8 mouse cellular contexts compared by ENCODE assay signal in the genomic region with DNA sequence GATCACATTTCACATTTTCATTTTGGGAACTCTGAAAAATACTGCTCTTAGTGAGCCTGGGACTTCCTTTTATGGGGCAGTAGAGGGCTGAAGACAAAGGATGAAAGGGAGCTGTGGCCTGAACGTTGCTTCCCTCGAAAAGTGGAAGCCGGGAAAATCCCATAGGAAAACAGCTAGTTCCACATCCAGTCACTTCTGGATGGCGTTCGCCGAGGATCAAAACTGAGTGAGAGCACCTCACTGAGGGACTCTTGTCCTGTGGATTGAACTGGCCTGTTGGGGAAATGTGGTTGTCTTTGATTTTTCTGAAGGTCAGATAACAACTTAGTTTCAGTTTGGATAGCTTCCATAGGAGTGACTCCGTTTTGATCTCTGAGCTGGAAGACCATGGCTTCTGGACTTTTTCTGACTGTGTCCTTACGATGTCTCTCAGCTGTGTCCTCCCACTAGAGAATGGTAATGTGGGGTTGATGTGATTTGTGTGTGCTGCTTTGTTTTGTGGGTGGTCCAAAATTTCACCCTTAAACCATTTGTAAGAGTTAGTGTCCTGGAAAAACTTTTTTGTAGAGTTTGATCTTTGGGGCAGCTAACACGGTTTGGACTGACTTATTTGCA. TPM values are rescaled to one million over a fixed set of nuclear protein-coding genes. Genes with fewer than 3 reads are reported as not detected.
DNase-seq lines count a peak whose midpoint lies in the region; ATAC-seq and TF ChIP-seq lines count a peak whose summit lies in the region.
"Had no signal": no experiment of that assay in that cellular context is flagged by ENCODE, and none has a peak within 500 bp of the region (broad histone marks: within the 10 kb centered on the region; RNA-seq: fewer than 3 reads in every experiment).

No protein-coding gene starts in this region.

- peaks cover 8% of the 10 kb centered on the region; the same call in 1 of the 2 replicates for H3K9me3 ChIP-seq in embryonic facial prominence, embryonic 14.5 days (ENCODE audit: control insufficient read depth, low read length)
- peaks cover 10% of the 10 kb centered on the region; the same call in 1 of the 2 replicates for H3K9me3 ChIP-seq in hindbrain, embryonic 12.5 days (replicated peaks)
- H3K9me3 ChIP-seq in midbrain, embryonic 16.5 days (replicated peaks; ENCODE audit: control insufficient read depth, low read length, poor library complexity, severe bottlenecking) = no peaks in the 10 kb centered on the region; the same call in 1 of the 2 replicates

- H3K4me2 ChIP-seq in embryonic facial prominence, embryonic 14.5 days (ENCODE audit: low read depth, low read length) = peak overlapping the region; percentile 96; the same call in 1 of the 2 replicates
- H3K4me2 ChIP-seq in hindbrain, embryonic 12.5 days (replicated peaks) = peak overlapping the region; percentile 56; the same call in 1 of the 2 replicates
- peak overlapping the region; percentile 60; the same call in 1 of the 2 replicates for H3K4me2 ChIP-seq in midbrain, embryonic 16.5 days (ENCODE audit: low read length)

- H3K27ac ChIP-seq in liver, adult 2 months (replicated peaks; ENCODE audit: insufficient read depth, low read depth, low read length) = peak overlapping the region; percentile 58
- no peak overlapping the region for H3K27ac ChIP-seq in embryonic facial prominence, embryonic 14.5 days (replicated peaks; ENCODE audit: low read depth, low read length)
- H3K27ac ChIP-seq in hindbrain, embryonic 12.5 days = no peak overlapping the region
- H3K27ac ChIP-seq in midbrain, embryonic 16.5 days (ENCODE audit: low read length) = no peak overlapping the region

- peak overlapping the region; percentile 1; the same call in 1 of the 2 replicates for H3K9ac ChIP-seq in liver, adult 2 months (ENCODE audit: low read depth, low read length)
- H3K9ac ChIP-seq in embryonic facial prominence, embryonic 14.5 days (ENCODE audit: low read depth, low read length) = no peak overlapping the region
- no peak overlapping the region for H3K9ac ChIP-seq in hindbrain, embryonic 12.5 days
- H3K9ac ChIP-seq in midbrain, embryonic 16.5 days (ENCODE audit: low read depth, low read length) = no peak overlapping the region

- no peak for ATAC-seq in embryonic facial prominence, embryonic 14.5 days (ENCODE audit: low read depth)
- no peak for ATAC-seq in hindbrain, embryonic 12.5 days (ENCODE audit: low FRiP score)
- no peak for ATAC-seq in midbrain, embryonic 16.5 days

- H3K4me3 ChIP-seq in liver, adult 2 months (ENCODE audit: insufficient read depth, low read depth, low read length) = peak overlapping the region; percentile 28; the same call in 1 of the 2 replicates
- peak overlapping the region; percentile 87; the same call in 1 of the 2 replicates for H3K4me3 ChIP-seq in embryonic facial prominence, embryonic 14.5 days (ENCODE audit: low read depth, low read length)
- H3K4me3 ChIP-seq in hindbrain, embryonic 12.5 days = peak overlapping the region; percentile 88; the same call in 1 of the 2 replicates
- no peak overlapping the region for H3K4me3 ChIP-seq in midbrain, embryonic 16.5 days (ENCODE audit: low read depth, low read length)

- TF ChIP-seq POLR2A in liver, adult 2 months (IDR thresholded peaks at IDR 0.05; ENCODE audit: extremely low read depth, insufficient read depth, low read length) = no peak

- peak; percentile 63 for DNase-seq in liver, adult 2 months (ENCODE audit: extremely low read depth, low read depth, low spot score)
- DNase-seq in liver = no peak
- no peak for DNase-seq in embryonic facial prominence, embryonic 14.5 days (ENCODE audit: low spot score)
- no peak for DNase-seq in layer of hippocampus, postnatal 14 days (ENCODE audit: low spot score in 2 of 2)
- no peak for DNase-seq in cerebellum, postnatal 36 days

- no peak for TF ChIP-seq CTCF in liver, adult 2 months (IDR thresholded peaks at IDR 0.05; ENCODE audit: low read depth, low read length)

- H3K79me2 ChIP-seq in liver, adult 2 months (ENCODE audit: control insufficient read depth, insufficient read depth, low read length) = peaks cover 37% of the 10 kb centered on the region

- H3K4me1 ChIP-seq in liver, adult 2 months (ENCODE audit: control insufficient read depth, insufficient read depth, low read length) = peaks cover 16% of the 10 kb centered on the region
- H3K4me1 ChIP-seq in embryonic facial prominence, embryonic 14.5 days (ENCODE audit: control insufficient read depth, insufficient read depth, low read length) = peaks cover 14% of the 10 kb centered on the region; the same call in 1 of the 2 replicates
- H3K4me1 ChIP-seq in hindbrain, embryonic 12.5 days = peaks cover 12% of the 10 kb centered on the region
- H3K4me1 ChIP-seq in midbrain, embryonic 16.5 days (ENCODE audit: control insufficient read depth, insufficient read depth, low read length) = peaks cover 26% of the 10 kb centered on the region

- H3K27me3 ChIP-seq in liver, adult 2 months (ENCODE audit: control insufficient read depth, insufficient read depth, low read length) = no peaks in the 10 kb centered on the region
- H3K27me3 ChIP-seq in embryonic facial prominence, embryonic 14.5 days (replicated peaks; ENCODE audit: control insufficient read depth, insufficient read depth, low read length) = no peaks in the 10 kb centered on the region
- no peaks in the 10 kb centered on the region for H3K27me3 ChIP-seq in hindbrain, embryonic 12.5 days
- H3K27me3 ChIP-seq in midbrain, embryonic 16.5 days (ENCODE audit: control insufficient read depth, insufficient read depth, low read depth, low read length) = no peaks in the 10 kb centered on the region
- H3K27me3 ChIP-seq: megakaryocyte, embryonic 14.5 days had no signal

- 26% methylated on average over 9 of the region's 9 CpGs for WGBS in liver, adult 2 months
- WGBS in embryonic facial prominence, embryonic 14.5 days = 82% methylated on average over 9 of the region's 9 CpGs
- 87% methylated on average over 9 of the region's 9 CpGs for WGBS in hindbrain, embryonic 12.5 days
- 88% methylated on average over 9 of the region's 9 CpGs for WGBS in midbrain, embryonic 16.5 days

- H3K36me3 ChIP-seq in liver, adult 2 months (ENCODE audit: control insufficient read depth, insufficient read depth, low read length) = no peaks in the 10 kb centered on the region
- H3K36me3 ChIP-seq in embryonic facial prominence, embryonic 14.5 days (ENCODE audit: control insufficient read depth, insufficient read depth, low read length) = no peaks in the 10 kb centered on the region; the same call in 1 of the 2 replicates
- peaks cover 7% of the 10 kb centered on the region for H3K36me3 ChIP-seq in hindbrain, embryonic 12.5 days
- H3K36me3 ChIP-seq in midbrain, embryonic 16.5 days (ENCODE audit: control insufficient read depth, insufficient read depth, low read length) = no peaks in the 10 kb centered on the region

RNA-seq across cellular contexts. Expression of a gene that starts 2.5 kb away (rescaled TPM):
- total RNA-seq in liver, adult 2 months (2014; rRNA removed) = 39.5 and 52.2 TPM in 2 replicates
- 17.1 and 19.5 TPM in 2 replicates for polyA plus RNA-seq in liver, adult 2 months (2012; rRNA removed)
- polyA plus RNA-seq in embryonic facial prominence, embryonic 14.5 days (2014; fragmentation: Nextera tagmentation; extraction: Ambion mirVana) = 95.6 and 99.9 TPM in 2 replicates
- polyA plus RNA-seq in hindbrain, embryonic 12.5 days (2016; fragmentation: Nextera tagmentation; extraction: Ambion mirVana) = 129 and 132 TPM in 2 replicates
- polyA plus RNA-seq in midbrain, embryonic 16.5 days (2015; fragmentation: Nextera tagmentation; extraction: Ambion mirVana) = 181 and 183 TPM in 2 replicates
- 100 to 1,000 TPM; 157 to 165 TPM for total RNA-seq in layer of hippocampus, postnatal 14 days (2021)
